ENCODE assay signal across 9 mouse cellular contexts in the genomic region with DNA sequence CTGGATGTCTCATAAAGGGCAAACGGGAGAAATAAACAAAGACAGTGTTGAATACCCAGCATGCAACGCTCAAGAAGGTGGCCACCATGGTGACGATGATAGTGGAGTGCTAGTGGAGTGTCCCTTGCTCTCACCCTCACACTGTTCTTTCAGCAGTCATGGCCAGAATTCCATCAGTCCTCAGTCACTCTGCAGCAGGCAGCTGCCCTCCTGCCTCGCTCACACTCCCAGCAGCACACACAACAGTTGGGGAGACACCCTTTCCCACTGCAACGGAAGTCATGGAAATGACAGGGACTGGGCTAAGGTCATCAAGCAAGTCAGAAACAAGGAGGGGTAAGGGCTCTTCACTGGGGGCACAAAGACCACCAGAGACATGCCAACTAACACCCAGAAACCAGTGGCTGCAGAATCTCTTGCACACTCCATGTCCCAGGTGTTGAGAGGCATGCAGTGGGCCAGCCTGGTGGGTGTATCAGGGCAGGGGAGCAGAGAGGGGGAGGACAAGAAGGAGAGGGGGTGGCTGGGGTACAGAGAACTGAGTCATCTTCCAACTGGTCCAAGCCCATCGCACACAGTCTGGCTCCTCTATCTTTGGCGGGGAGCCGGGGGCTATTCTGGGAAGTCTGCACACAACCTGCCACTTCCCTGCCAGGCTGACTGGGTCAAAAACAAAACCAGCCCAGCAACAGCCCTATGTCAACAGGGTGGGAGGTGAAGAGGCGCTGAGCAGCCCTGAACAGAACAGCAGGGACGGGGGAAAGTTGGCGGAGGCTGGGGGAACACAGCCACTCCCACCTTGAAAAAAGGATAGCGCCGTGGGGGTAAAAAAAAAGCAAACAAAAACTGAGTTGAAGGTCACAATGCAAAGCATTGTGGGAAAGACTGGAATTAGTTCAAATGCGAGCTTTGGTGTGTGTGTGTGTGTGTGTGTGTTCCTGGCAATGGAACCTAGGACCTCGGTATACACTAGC. TPM values are rescaled to one million over a fixed set of nuclear protein-coding genes. Genes with fewer than 3 reads are reported as not detected.
DNase-seq lines count a peak whose midpoint lies in the region; ATAC-seq and TF ChIP-seq lines count a peak whose summit lies in the region.
"Had no signal": no experiment of that assay in that cellular context is flagged by ENCODE, and none has a peak within 500 bp of the region (broad histone marks: within the 10 kb centered on the region; RNA-seq: fewer than 3 reads in every experiment).

No protein-coding gene starts in this region.

- no peaks in the 10 kb centered on the region for H3K36me3 ChIP-seq in forebrain, embryonic 14.5 days (ENCODE audit: control insufficient read depth, insufficient read depth, low read length)
- no peaks in the 10 kb centered on the region for H3K36me3 ChIP-seq in forebrain, embryonic 12.5 days (replicated peaks)
- no peaks in the 10 kb centered on the region for H3K36me3 ChIP-seq in lung, postnatal 0 days (ENCODE audit: insufficient read depth, low read length)
- no peaks in the 10 kb centered on the region for H3K36me3 ChIP-seq in limb, embryonic 10.5 days

- no peak for TF ChIP-seq EP300 in lung, postnatal 0 days (IDR thresholded peaks at IDR 0.05)

- peak overlapping the region; percentile 9; the same call in 1 of the 2 replicates for H3K27ac ChIP-seq in forebrain, embryonic 14.5 days (ENCODE audit: low read depth, low read length)
- H3K27ac ChIP-seq in forebrain, embryonic 12.5 days, result no peak overlapping the region
- peak overlapping the region; percentile 88 for H3K27ac ChIP-seq in layer of hippocampus, adult 2 months
- H3K27ac ChIP-seq in lung, postnatal 0 days (ENCODE audit: low read length), result no peak overlapping the region; the same call in 1 of the 2 replicates
- H3K27ac ChIP-seq in limb, embryonic 10.5 days, result no peak overlapping the region
- H3K27ac ChIP-seq: macrophage had no signal

- H3K4me1 ChIP-seq in forebrain, embryonic 14.5 days (ENCODE audit: control insufficient read depth, insufficient read depth, low read length), result peaks cover 40% of the 10 kb centered on the region
- peaks cover 48% of the 10 kb centered on the region for H3K4me1 ChIP-seq in forebrain, embryonic 12.5 days
- no peaks in the 10 kb centered on the region; the same call in 1 of the 2 replicates for H3K4me1 ChIP-seq in lung, postnatal 0 days (ENCODE audit: insufficient read depth, low read depth, low read length)
- peaks cover 43% of the 10 kb centered on the region for H3K4me1 ChIP-seq in limb, embryonic 10.5 days

- H3K4me2 ChIP-seq in forebrain, embryonic 14.5 days (ENCODE audit: low read length), result no peak overlapping the region
- no peak overlapping the region for H3K4me2 ChIP-seq in forebrain, embryonic 12.5 days
- no peak overlapping the region; the same call in 1 of the 2 replicates for H3K4me2 ChIP-seq in lung, postnatal 0 days (replicated peaks; ENCODE audit: low read depth, low read length)

- no peaks in the 10 kb centered on the region for H3K9me3 ChIP-seq in forebrain, embryonic 14.5 days (replicated peaks; ENCODE audit: control insufficient read depth, low read length)
- no peaks in the 10 kb centered on the region for H3K9me3 ChIP-seq in forebrain, embryonic 12.5 days
- H3K9me3 ChIP-seq in lung, postnatal 0 days (ENCODE audit: low read length), result no peaks in the 10 kb centered on the region
- H3K9me3 ChIP-seq in limb, embryonic 10.5 days (replicated peaks), result no peaks in the 10 kb centered on the region

- H3K4me3 ChIP-seq in forebrain, embryonic 14.5 days (ENCODE audit: low read depth, low read length), result no peak overlapping the region
- no peak overlapping the region for H3K4me3 ChIP-seq in forebrain, embryonic 12.5 days (replicated peaks)
- no peak overlapping the region for H3K4me3 ChIP-seq in layer of hippocampus, adult 2 months
- no peak overlapping the region for H3K4me3 ChIP-seq in lung, postnatal 0 days (ENCODE audit: low read depth, low read length)
- no peak overlapping the region for H3K4me3 ChIP-seq in limb, embryonic 10.5 days

- no peaks in the 10 kb centered on the region for H3K27me3 ChIP-seq in forebrain, embryonic 14.5 days (replicated peaks; ENCODE audit: control insufficient read depth, insufficient read depth, low read length)
- H3K27me3 ChIP-seq in forebrain, embryonic 12.5 days, result 0 out of 2 replicates have a peak, but pooled peaks cover 3% of the 10 kb centered on the region
- H3K27me3 ChIP-seq in lung, postnatal 0 days (replicated peaks; ENCODE audit: insufficient read depth, low read length), result no peaks in the 10 kb centered on the region
- H3K27me3 ChIP-seq in limb, embryonic 10.5 days (ENCODE audit: low read depth, poor library complexity, severe bottlenecking), result no peaks in the 10 kb centered on the region

- no peak for TF ChIP-seq CTCF in layer of hippocampus, adult 2 months (conservative IDR thresholded peaks at IDR 0.05)
- no peak for TF ChIP-seq CTCF in lung, postnatal 0 days (IDR thresholded peaks at IDR 0.05)

- peak; percentile 56 for DNase-seq in forebrain, embryonic 14.5 days (ENCODE audit: low spot score)
- peak; percentile 85 to 90 for DNase-seq in gastrocnemius, adult 8-10 months (ENCODE audit: low spot score in 2 of 2)
- peak; percentile 89 for DNase-seq in layer of hippocampus, adult 2 months (ENCODE audit: low spot score in 2 of 2)
- DNase-seq in lung, postnatal 0 days (ENCODE audit: low spot score), result peak; percentile 71
- peak; percentile 43 for DNase-seq in urinary bladder, postnatal 25 days (ENCODE audit: low spot score)
- no peak for DNase-seq in limb, embryonic 10.5 days (ENCODE audit: low spot score)

- WGBS in forebrain, embryonic 14.5 days, result 48% methylated on average over 15 of the region's 15 CpGs
- 75% methylated on average over 15 of the region's 15 CpGs for WGBS in forebrain, embryonic 12.5 days
- 38% methylated on average over 15 of the region's 15 CpGs for WGBS in lung, postnatal 0 days
- 89% methylated on average over 15 of the region's 15 CpGs for WGBS in limb, embryonic 10.5 days

- ATAC-seq in forebrain, embryonic 14.5 days, result peak; percentile 18; the same call in 1 of the 2 replicates
- no peak for ATAC-seq in forebrain, embryonic 12.5 days (ENCODE audit: low FRiP score)
- peak; percentile 74; the same call in 1 of the 2 replicates for ATAC-seq in cerebellum, adult (ENCODE audit: insufficient number of reproducible peaks, low FRiP score, low TSS enrichment)
- peak; percentile 76 for ATAC-seq in lung, postnatal 0 days

- no peak overlapping the region for H3K9ac ChIP-seq in forebrain, embryonic 14.5 days (ENCODE audit: low read length)
- no peak overlapping the region for H3K9ac ChIP-seq in forebrain, embryonic 12.5 days
- no peak overlapping the region for H3K9ac ChIP-seq in lung, postnatal 0 days (replicated peaks; ENCODE audit: low read depth)

RNA-seq across cellular contexts. Expression of a gene that starts 57.4 kb away (rescaled TPM):
- polyA plus RNA-seq in forebrain, embryonic 14.5 days (2014; fragmentation: Nextera tagmentation; extraction: Ambion mirVana), result 52.1 and 56.5 TPM in 2 replicates
- polyA plus RNA-seq in forebrain, embryonic 12.5 days (2016; fragmentation: Nextera tagmentation; extraction: Ambion mirVana), result 92.7 and 97.1 TPM in 2 replicates
- 10 to 100 TPM; 36.7 to 46.8 (median 44.1) TPM for total RNA-seq in gastrocnemius, adult 8-10 months (2022)
- 10 to 100 TPM; 49.8 to 52.2 TPM for total RNA-seq in layer of hippocampus, adult 2 months (2021)
- polyA plus RNA-seq in lung, postnatal 0 days (2015; fragmentation: Nextera tagmentation; extraction: Ambion mirVana), result 92.2 and 99.7 TPM in 2 replicates
- 139 and 150 TPM in 2 replicates for polyA plus RNA-seq in limb, embryonic 10.5 days (2016; fragmentation: Nextera tagmentation; extraction: Ambion mirVana)

Comparison
In these comparisons a context has a peak if more than half of its experiments do, and no peak if none do; other contexts are left out.
1. H3K27ac ChIP-seq: peak in forebrain, embryonic 14.5 days (single experiment) and layer of hippocampus, adult 2 months (single experiment); none in forebrain, embryonic 12.5 days (single experiment), lung, postnatal 0 days (single experiment) and limb, embryonic 10.5 days (single experiment).